Mouse (Mus musculus) myocyte (in vitro differentiated cells): ENCODE results near the gene Exoc7. TPM values are rescaled to one million over a fixed set of nuclear protein-coding genes. Genes with fewer than 3 reads are reported as not detected.

Experiments
- H3K27me3 ChIP-seq: one replicate; pipeline ENCODE4 v1.6.1; 2011; ENCODE audit not compliant: control insufficient read depth, insufficient read depth, insufficient read length
- H3K36me3 ChIP-seq: one replicate; pipeline ENCODE4 v1.6.1; 2011; ENCODE audit not compliant: control insufficient read depth, insufficient read depth
- H3K4me2 ChIP-seq: one replicate; pipeline ENCODE4 v1.6.1; 2011; ENCODE audit warnings: low read depth, control low read depth
- H3K4me3 ChIP-seq: one replicate; pipeline ENCODE4 v1.5.1; 2011; ENCODE audit warnings: mild to moderate bottlenecking, control low read depth, moderate library complexity
- H3K79me2 ChIP-seq: one replicate; pipeline ENCODE4 v1.6.1; 2011; ENCODE audit not compliant: control insufficient read depth, insufficient read depth
- H3ac ChIP-seq: one replicate; pipeline ENCODE4 v1.6.1; 2011; ENCODE audit not compliant: control insufficient read depth, insufficient read length
- CEBPB ChIP-seq: IDR thresholded peaks from 2 replicates; pipeline ENCODE4 v1.6.1; 2011; ENCODE audit warnings: mild to moderate bottlenecking, moderate library complexity; ENCODE audit not compliant: poor library complexity, insufficient read depth, severe bottlenecking
- E2F4 ChIP-seq: IDR thresholded peaks from one replicate; pipeline ENCODE4 v1.6.1; 2011; ENCODE audit warnings: mild to moderate bottlenecking, control low read depth, moderate library complexity; ENCODE audit not compliant: insufficient read depth
- MAX ChIP-seq: IDR thresholded peaks from one replicate; pipeline ENCODE4 v1.6.1; 2011; ENCODE audit warnings: low read depth, mild to moderate bottlenecking, control low read depth
- MYOD1 ChIP-seq, 3 experiments: IDR thresholded peaks; one replicate each; pipeline ENCODE4 v1.6.1; 2011; ENCODE audit warnings: control low read depth in 2 of 3, low read depth in 2 of 3, mild to moderate bottlenecking in 2 of 3, moderate library complexity in 1 of 3; ENCODE audit not compliant: insufficient read length in 2 of 3, control insufficient read depth in 1 of 3
- MYOG ChIP-seq, 3 experiments: IDR thresholded peaks; one replicate each; pipeline ENCODE4 v1.6.1; 2011; ENCODE audit warnings: control low read depth in 2 of 3, low read depth in 2 of 3, mild to moderate bottlenecking in 2 of 3; ENCODE audit not compliant: insufficient read length in 2 of 3, control insufficient read depth in 1 of 3, insufficient read depth in 1 of 3
- POLR2A ChIP-seq: IDR thresholded peaks from one replicate; pipeline ENCODE4 v1.6.1; 2011; ENCODE audit warnings: low read depth, mild to moderate bottlenecking, control low read depth, moderate library complexity; ENCODE audit not compliant: insufficient read length
- POLR2AphosphoS2 ChIP-seq: IDR thresholded peaks from one replicate; pipeline ENCODE4 v1.6.1; 2011; ENCODE audit warnings: low read depth, control low read depth; ENCODE audit not compliant: insufficient read length
- REST ChIP-seq: IDR thresholded peaks from one replicate; pipeline ENCODE4 v1.6.1; 2011; ENCODE audit warnings: mild to moderate bottlenecking, control low read depth, moderate library complexity; ENCODE audit not compliant: insufficient read depth, insufficient read length
- SRF ChIP-seq: IDR thresholded peaks from one replicate; pipeline ENCODE4 v1.6.1; 2011; ENCODE audit warnings: low read depth; ENCODE audit not compliant: control insufficient read depth, insufficient read length
- TCF12 ChIP-seq: IDR thresholded peaks from one replicate; pipeline ENCODE4 v1.6.1; 2011; ENCODE audit warnings: mild to moderate bottlenecking, control low read depth; ENCODE audit not compliant: poor library complexity, insufficient read depth, severe bottlenecking
- TCF3 ChIP-seq: IDR thresholded peaks from one replicate; pipeline ENCODE4 v1.6.1; 2011; ENCODE audit warnings: low read depth, control low read depth; ENCODE audit not compliant: insufficient read length
- USF1 ChIP-seq: IDR thresholded peaks from one replicate; pipeline ENCODE4 v1.6.1; 2011; ENCODE audit warnings: low read depth, mild to moderate bottlenecking, control low read depth, moderate library complexity
- polyA plus RNA-seq: library from polyadenylated mRNA; unstranded; fragments of >200 nt; fragmentation: generic; extraction: Trizol; gene quantifications from one replicate; pipeline ENCODE4 v1.2.1, GENCODE M21; 2012; ENCODE audit warnings: missing spikeins

Gene Exoc7
- polyA plus RNA-seq, 1 experiment: 55.0 TPM

GRCm38 (mm10) chr11:116336393-116336792, 29.4 kb upstream of the Exoc7 start:
- peak overlapping the region; percentile 96 for H3K4me2 ChIP-seq
- TF ChIP-seq POLR2AphosphoS2 (peak; percentile 67), E2F4 (no peak), TCF12 (no peak)
- no peaks in the 10 kb centered on the region for H3K36me3 ChIP-seq
- H3K27me3 ChIP-seq: no peaks in the 10 kb centered on the region
- no peak overlapping the region for H3K4me3 ChIP-seq
- H3K79me2 ChIP-seq: no peaks in the 10 kb centered on the region
- no peak overlapping the region for H3ac ChIP-seq

- no peaks in the 10 kb centered on the region for H3K79me2 ChIP-seq
- H3K4me3 ChIP-seq: peak within 1 kb of the TSS; percentile 16
- H3K27me3 ChIP-seq: no peaks in the 10 kb centered on the region
- TF ChIP-seq POLR2AphosphoS2 (peak; percentile 65), MYOD1 (IDR thresholded peaks at IDR 0.05; ENCODE audit: control insufficient read depth in 1 of 3, insufficient read length in 2 of 3, low read depth in 2 of 3) (peak in 1 of 3 experiments; percentile 18), MYOG (IDR thresholded peaks at IDR 0.05; ENCODE audit: control insufficient read depth in 1 of 3, insufficient read depth in 1 of 3, insufficient read length in 2 of 3, low read depth in 2 of 3) (no peak), SRF (no peak)
- H3K36me3 ChIP-seq: no peaks in the 10 kb centered on the region
- H3K4me2 ChIP-seq: peak within 1 kb of the TSS; percentile 96
- H3ac ChIP-seq: no peak within 1 kb of the TSS
Measured at GRCm38 (mm10) chr11:116335244-116336036, 28.4 kb upstream of the Exoc7 start, which contains the start of gene Foxj1. Gene Foxj1, minus strand, starts transcription at chr11:116335399.

- no peaks in the 10 kb centered on the region for H3K27me3 ChIP-seq
- no peak overlapping the region for H3K4me3 ChIP-seq
- H3ac ChIP-seq: no peak overlapping the region
- TF ChIP-seq SRF (no peak), CEBPB (no peak), USF1 (no peak), TCF12 (no peak), REST (no peak)
- H3K79me2 ChIP-seq: no peaks in the 10 kb centered on the region
- no peaks in the 10 kb centered on the region for H3K36me3 ChIP-seq
- H3K4me2 ChIP-seq: no peak overlapping the region
Measured at GRCm38 (mm10) chr11:116334417-116334782, 27.4 kb upstream of the Exoc7 start.

GRCm38 (mm10) chr11:116333526-116334416, 26.7 kb upstream of the Exoc7 start:
- H3K4me3 ChIP-seq: no peak overlapping the region
- no peaks in the 10 kb centered on the region for H3K36me3 ChIP-seq
- TF ChIP-seq TCF12: no peak
- no peak for TF ChIP-seq USF1
- no peak for TF ChIP-seq TCF3
- no peak for TF ChIP-seq REST
- TF ChIP-seq SRF: no peak
- TF ChIP-seq POLR2A: no peak
- no peak for TF ChIP-seq CEBPB
- TF ChIP-seq MYOG (IDR thresholded peaks at IDR 0.05; ENCODE audit: control insufficient read depth in 1 of 3, insufficient read depth in 1 of 3, insufficient read length in 2 of 3, low read depth in 2 of 3): no peak
- no peak for TF ChIP-seq E2F4
- no peak for TF ChIP-seq MYOD1 (IDR thresholded peaks at IDR 0.05; ENCODE audit: control insufficient read depth in 1 of 3, insufficient read length in 2 of 3, low read depth in 2 of 3)
- no peak for TF ChIP-seq MAX
- TF ChIP-seq POLR2AphosphoS2: no peak
- H3K27me3 ChIP-seq: no peaks in the 10 kb centered on the region
- H3ac ChIP-seq: no peak overlapping the region
- H3K79me2 ChIP-seq: no peaks in the 10 kb centered on the region
- H3K4me2 ChIP-seq: no peak overlapping the region

GRCm38 (mm10) chr11:116332983-116333270, 25.9 kb upstream of the Exoc7 start:
- no peaks in the 10 kb centered on the region for H3K36me3 ChIP-seq
- no peak overlapping the region for H3K4me2 ChIP-seq
- H3ac ChIP-seq: no peak overlapping the region
- H3K79me2 ChIP-seq: no peaks in the 10 kb centered on the region
- H3K27me3 ChIP-seq: no peaks in the 10 kb centered on the region
- H3K4me3 ChIP-seq: no peak overlapping the region
- no peak for TF ChIP-seq POLR2AphosphoS2
